Mouse (Mus musculus) thymus, adult 2 months (tissue): Measurements from ENCODE around the gene Cacna1c. TPM values are rescaled to one million over a fixed set of nuclear protein-coding genes. Genes with fewer than 3 reads are reported as not detected.

ENCODE experiments used
- DNase-seq: peaks from one replicate; pipeline ENCODE4 v3.0.0; 2021
- H3K27ac ChIP-seq: fragments of 200-500 bp; 2 replicates; pipeline ENCODE4 v1.5.1; 2012; ENCODE audit warnings: low read length, control low read depth; ENCODE audit not compliant: control insufficient read depth, insufficient read depth
- H3K27me3 ChIP-seq: fragments of 200-500 bp; 2 replicates; pipeline ENCODE4 v1.6.1; 2012; ENCODE audit warnings: mild to moderate bottlenecking, low read length, moderate library complexity, mixed read lengths; ENCODE audit not compliant: control insufficient read depth, insufficient read depth
- H3K36me3 ChIP-seq: fragments of 200-500 bp; 2 replicates; pipeline ENCODE4 v1.6.1; 2012; ENCODE audit warnings: mild to moderate bottlenecking, low read length, moderate library complexity; ENCODE audit not compliant: control insufficient read depth, insufficient read depth
- H3K4me1 ChIP-seq: fragments of 200-500 bp; replicated peaks from 2 replicates; pipeline ENCODE4 v1.6.1; 2012; ENCODE audit warnings: low read length; ENCODE audit not compliant: control insufficient read depth, insufficient read depth
- H3K4me3 ChIP-seq: fragments of 200-500 bp; 2 replicates; pipeline ENCODE4 v1.5.1; 2012; ENCODE audit warnings: mild to moderate bottlenecking, low read length, control low read depth, moderate library complexity; ENCODE audit not compliant: control insufficient read depth, insufficient read depth
- CTCF ChIP-seq: fragments of 200-500 bp; IDR thresholded peaks from 2 replicates; pipeline ENCODE4 v1.5.1; 2012; ENCODE audit warnings: mild to moderate bottlenecking, control low read depth, low read length, moderate library complexity, borderline replicate concordance; ENCODE audit not compliant: control insufficient read depth, poor library complexity, insufficient read depth; ENCODE audit errors: extremely low read depth
- POLR2A ChIP-seq: fragments of 200-500 bp; IDR thresholded peaks from 2 replicates; pipeline ENCODE4 v1.6.1; 2012; ENCODE audit warnings: mild to moderate bottlenecking, low read length, control low read depth, moderate library complexity; ENCODE audit not compliant: control insufficient read depth, poor library complexity, insufficient read depth; ENCODE audit errors: extremely low read depth
- WGBS: fragments of 180-500 bp; shearing (Covaris S2); methylation state at CpG from one replicate; pipeline ENCODE4 v1.1.7; 2018; 5-methylcytosine and 5-hydroxymethylcytosine counted together
- polyA plus RNA-seq: library from polyadenylated mRNA; depleted of rRNA; stranded (reverse); fragments of >200 nt; gene quantifications from 2 replicates; pipeline ENCODE4 v1.2.3, GENCODE M21; 2012

Cacna1c gene
- polyA plus RNA-seq, 1 experiment: 4.8 TPM

- Histone ChIP-seq H3K27ac (no peak overlapping the region), H3K27me3 (no peaks in the 10 kb centered on the region), H3K36me3 (no peaks in the 10 kb centered on the region), H3K4me1 (no peaks in the 10 kb centered on the region), H3K4me3 (no peak overlapping the region)
- no peak for DNase-seq
- 85% methylated on average over 5 of the region's 5 CpGs for WGBS
- TF ChIP-seq CTCF: no peak
- no peak for TF ChIP-seq POLR2A
Measured at GRCm38 (mm10) chr6:119235441-119235840, 39.2 kb upstream of the Cacna1c start.

- H3K27ac ChIP-seq: no peak overlapping the region
- H3K36me3 ChIP-seq: no peaks in the 10 kb centered on the region
- 54% methylated on average over 3 of the region's 3 CpGs for WGBS
- no peak overlapping the region for H3K4me3 ChIP-seq
- TF ChIP-seq POLR2A (no peak), CTCF (no peak)
- H3K4me1 ChIP-seq: no peaks in the 10 kb centered on the region
- DNase-seq: no peak
- H3K27me3 ChIP-seq: no peaks in the 10 kb centered on the region
Measured at GRCm38 (mm10) chr6:119233066-119233465, 36.8 kb upstream of the Cacna1c start.

GRCm38 (mm10) chr6:119228861-119229603 is 32.8 kb upstream of the Cacna1c start:
- TF ChIP-seq POLR2A (no peak), CTCF (no peak)
- no peak overlapping the region for H3K4me3 ChIP-seq
- no peaks in the 10 kb centered on the region for H3K27me3 ChIP-seq
- no peak overlapping the region for H3K27ac ChIP-seq
- H3K4me1 ChIP-seq: no peaks in the 10 kb centered on the region
- DNase-seq: no peak
- H3K36me3 ChIP-seq: no peaks in the 10 kb centered on the region
- 90% methylated on average over 11 of the region's 11 CpGs for WGBS

GRCm38 (mm10) chr6:119227001-119227400 is 30.8 kb upstream of the Cacna1c start:
- TF ChIP-seq POLR2A: no peak
- TF ChIP-seq CTCF: no peak
- WGBS: 91% methylated on average over 8 of the region's 8 CpGs

GRCm38 (mm10) chr6:119225731-119226130 is 29.5 kb upstream of the Cacna1c start:
- no peaks in the 10 kb centered on the region for H3K36me3 ChIP-seq
- DNase-seq: no peak
- 95% methylated on average over 6 of the region's 6 CpGs for WGBS
- no peak overlapping the region for H3K27ac ChIP-seq
- no peak for TF ChIP-seq POLR2A
- no peak for TF ChIP-seq CTCF
- H3K27me3 ChIP-seq: no peaks in the 10 kb centered on the region
- H3K4me3 ChIP-seq: no peak overlapping the region
- no peaks in the 10 kb centered on the region for H3K4me1 ChIP-seq

More at GRCm38 (mm10) chr6:119227001-119227400, 30.8 kb upstream of the Cacna1c start:
- no peaks in the 10 kb centered on the region for H3K36me3 ChIP-seq
- DNase-seq: no peak
- H3K4me3 ChIP-seq: no peak overlapping the region
- H3K4me1 ChIP-seq: no peaks in the 10 kb centered on the region
- H3K27ac ChIP-seq: no peak overlapping the region
- no peaks in the 10 kb centered on the region for H3K27me3 ChIP-seq

- H3K4me1 ChIP-seq: no peaks in the 10 kb centered on the region
- H3K27ac ChIP-seq: no peak overlapping the region
- H3K27me3 ChIP-seq: no peaks in the 10 kb centered on the region
- no peaks in the 10 kb centered on the region for H3K36me3 ChIP-seq
- no peak for DNase-seq
- TF ChIP-seq POLR2A (no peak), CTCF (no peak)
- 90% methylated on average over 12 of the region's 12 CpGs for WGBS
- no peak overlapping the region for H3K4me3 ChIP-seq
Measured at GRCm38 (mm10) chr6:119225226-119225625, 29.0 kb upstream of the Cacna1c start.

- no peaks in the 10 kb centered on the region for H3K4me1 ChIP-seq
- 80% methylated on average over 13 of the region's 13 CpGs for WGBS
- TF ChIP-seq CTCF: no peak
- no peak for TF ChIP-seq POLR2A
- H3K4me3 ChIP-seq: no peak overlapping the region
- H3K36me3 ChIP-seq: no peaks in the 10 kb centered on the region
- H3K27me3 ChIP-seq: no peaks in the 10 kb centered on the region
- no peak overlapping the region for H3K27ac ChIP-seq
- DNase-seq: no peak
Measured at GRCm38 (mm10) chr6:119224451-119225195, 28.4 kb upstream of the Cacna1c start.
